Mouse (Mus musculus): Measurements from ENCODE around the gene Sfr1.

- TF ChIP-seq CTCF (IDR thresholded peaks at IDR 0.05; ENCODE audit: insufficient read depth, low read depth, low read length) (no peak), POLR2A (IDR thresholded peaks at IDR 0.05; ENCODE audit: insufficient read depth, low read depth, low read length) (no peak)
Measured at GRCm38 (mm10) chr19:47695725-47696124, 35.8 kb upstream of the Sfr1 start.

All from olfactory bulb, adult 2 months (tissue).